Mouse (Mus musculus) heart, embryonic 13.5 days (tissue): ENCODE measurements around the gene Mex3d. TPM values are rescaled to one million over a fixed set of nuclear protein-coding genes. Genes with fewer than 3 reads are reported as not detected.
A peak's percentile ranks its signal among the peaks of the same experiment; 100 is the strongest.

Experiments used
- ATAC-seq: fragments of 200-750 bp; cut with Nextera tagmentation; 2 replicates; pipeline ENCODE4 v1.8.0; 2017; ENCODE audit warnings: moderate TSS enrichment; ENCODE audit not compliant: insufficient number of reproducible peaks, low FRiP score, low TSS enrichment; ENCODE audit errors: extremely low read depth
- H3K27ac ChIP-seq: fragments of 300-500 bp; sonication (generic); replicated peaks from 2 replicates; pipeline ENCODE4 v1.5.1; 2015; ENCODE audit warnings: moderate library complexity, mild to moderate bottlenecking, inconsistent platforms
- H3K27me3 ChIP-seq: fragments of 300-500 bp; sonication (generic); replicated peaks from 2 replicates; pipeline ENCODE4 v1.6.1; 2015; ENCODE audit warnings: mild to moderate bottlenecking, inconsistent platforms
- H3K36me3 ChIP-seq: fragments of 300-500 bp; sonication (generic); 2 replicates; pipeline ENCODE4 v1.6.1; 2015; ENCODE audit warnings: mild to moderate bottlenecking, inconsistent platforms
- H3K4me1 ChIP-seq: fragments of 300-500 bp; sonication (generic); 2 replicates; pipeline ENCODE4 v1.6.1; 2015; ENCODE audit warnings: inconsistent platforms
- H3K4me2 ChIP-seq: fragments of 300-500 bp; sonication (generic); 2 replicates; pipeline ENCODE4 v1.6.1; 2015; ENCODE audit warnings: inconsistent platforms, mild to moderate bottlenecking, moderate library complexity
- H3K4me3 ChIP-seq: fragments of 300-500 bp; sonication (generic); 2 replicates; pipeline ENCODE4 v1.5.1; 2015; ENCODE audit warnings: moderate library complexity, mild to moderate bottlenecking, inconsistent platforms
- H3K9ac ChIP-seq: fragments of 300-500 bp; sonication (generic); 2 replicates; pipeline ENCODE4 v1.6.1; 2015; ENCODE audit warnings: inconsistent platforms, mild to moderate bottlenecking, moderate library complexity
- H3K9me3 ChIP-seq: fragments of 300-500 bp; sonication (generic); 2 replicates; pipeline ENCODE4 v1.6.1; 2016; ENCODE audit warnings: inconsistent platforms
- WGBS: fragments of 180-500 bp; shearing (Covaris S2); methylation state at CpG from one replicate; pipeline ENCODE4 v1.1.7; 2015; ENCODE audit warnings: mixed read lengths; 5-methylcytosine and 5-hydroxymethylcytosine counted together
- polyA plus RNA-seq: library from polyadenylated mRNA; unstranded; fragments of >200 nt; fragmentation: Nextera tagmentation; extraction: Ambion mirVana; gene quantifications from 2 replicates; pipeline ENCODE4 v1.2.1, GENCODE M21; 2015

Mex3d gene
- 3.8 and 4.5 TPM in 2 replicates for polyA plus RNA-seq

- 1% methylated on average over 31 of the region's 61 CpGs for WGBS
- peak; percentile 66 for ATAC-seq
- Histone ChIP-seq H3K4me3 (peak within 1 kb of the TSS; percentile 91), H3K36me3 (peaks cover 54% of the 10 kb centered on the region), H3K27ac (peak within 1 kb of the TSS; percentile 88), H3K9me3 (no peaks in the 10 kb centered on the region), H3K4me1 (peaks cover 48% of the 10 kb centered on the region), H3K4me2 (peak within 1 kb of the TSS; percentile 86), H3K27me3 (no peaks in the 10 kb centered on the region), H3K9ac (peak within 1 kb of the TSS; percentile 99)
Observed at GRCm38 (mm10) chr10:80387522-80387959, at the start of gene Mex3d. Gene Mex3d, minus strand, starts transcription at chr10:80387659.

DNA sequence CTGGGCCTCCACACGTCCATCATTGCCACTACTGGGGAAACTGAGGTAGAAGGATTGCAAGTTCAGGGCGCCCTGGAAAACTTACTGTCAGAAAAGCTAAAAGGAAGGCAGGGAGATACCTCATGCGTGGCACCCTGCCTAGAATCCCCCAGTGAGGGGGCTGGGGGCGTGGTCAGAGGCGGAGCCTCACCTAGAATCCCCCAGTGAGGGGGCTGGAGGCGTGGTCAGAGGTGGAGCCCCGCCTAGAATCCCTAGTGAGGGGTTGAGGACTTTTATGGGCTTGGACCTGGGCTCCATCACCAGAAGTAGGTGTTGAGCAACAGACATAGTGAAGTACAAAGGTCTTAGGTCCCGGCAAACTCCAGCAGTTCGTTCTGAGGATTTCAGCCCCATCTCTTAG, 48.8 kb upstream of the Mex3d start:
- H3K4me3 ChIP-seq = peak overlapping the region; percentile 6; the same call in 1 of the 2 replicates
- peaks cover 9% of the 10 kb centered on the region for H3K27me3 ChIP-seq
- H3K27ac ChIP-seq = peak overlapping the region; percentile 45
- H3K4me2 ChIP-seq = peak overlapping the region; percentile 43
- no peak for ATAC-seq
- H3K36me3 ChIP-seq = no peaks in the 10 kb centered on the region
- WGBS = 9% methylated on average over 9 of the region's 9 CpGs
- H3K9me3 ChIP-seq = no peaks in the 10 kb centered on the region
- H3K4me1 ChIP-seq = peaks cover 36% of the 10 kb centered on the region
- H3K9ac ChIP-seq = peak overlapping the region; percentile 52; the same call in 1 of the 2 replicates

DNA sequence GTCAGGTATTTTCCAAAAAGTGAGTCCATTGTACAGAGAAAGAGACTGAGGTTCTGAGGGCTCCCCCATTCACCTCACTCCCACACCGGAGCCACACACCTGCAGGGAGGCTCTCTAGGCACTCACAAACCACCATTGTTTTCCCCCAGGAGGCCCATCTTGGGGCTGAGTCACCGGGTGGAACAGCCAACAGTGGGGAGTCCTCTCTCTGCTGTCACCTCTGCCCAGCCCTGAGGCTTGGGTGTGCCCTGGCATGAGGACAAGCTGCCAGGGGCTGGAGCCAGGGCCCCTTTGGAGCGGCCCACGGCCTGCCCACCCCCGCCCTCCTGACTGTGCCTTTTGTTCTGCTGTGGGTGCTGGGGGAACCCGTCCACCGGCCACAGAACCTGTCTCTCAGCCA, 48.3 kb upstream of the Mex3d start:
- 46% methylated on average over 7 of the region's 7 CpGs for WGBS
- H3K9me3 ChIP-seq = no peaks in the 10 kb centered on the region
- peak overlapping the region; percentile 43 for H3K4me2 ChIP-seq
- H3K9ac ChIP-seq = peak overlapping the region; percentile 52
- peaks cover 5% of the 10 kb centered on the region for H3K36me3 ChIP-seq
- H3K27ac ChIP-seq = peak overlapping the region; percentile 45
- H3K4me3 ChIP-seq = 0 out of 2 replicates have a peak overlapping the region, but pooled peaks have one; percentile 6
- H3K4me1 ChIP-seq = peaks cover 41% of the 10 kb centered on the region
- ATAC-seq = no peak
- peaks cover 9% of the 10 kb centered on the region for H3K27me3 ChIP-seq

- H3K36me3 ChIP-seq = peaks cover 14% of the 10 kb centered on the region
- no peak overlapping the region for H3K4me3 ChIP-seq
- H3K27ac ChIP-seq = no peak overlapping the region
- peak overlapping the region; percentile 92 for H3K4me2 ChIP-seq
- H3K9me3 ChIP-seq = no peaks in the 10 kb centered on the region
- WGBS = 71% methylated on average over 3 of the region's 3 CpGs
- no peak overlapping the region for H3K9ac ChIP-seq
- ATAC-seq = no peak
- H3K27me3 ChIP-seq = peaks cover 9% of the 10 kb centered on the region
- peaks cover 49% of the 10 kb centered on the region for H3K4me1 ChIP-seq
Observed at GRCm38 (mm10) chr10:80434823-80435222, 47.4 kb upstream of the Mex3d start.

DNA sequence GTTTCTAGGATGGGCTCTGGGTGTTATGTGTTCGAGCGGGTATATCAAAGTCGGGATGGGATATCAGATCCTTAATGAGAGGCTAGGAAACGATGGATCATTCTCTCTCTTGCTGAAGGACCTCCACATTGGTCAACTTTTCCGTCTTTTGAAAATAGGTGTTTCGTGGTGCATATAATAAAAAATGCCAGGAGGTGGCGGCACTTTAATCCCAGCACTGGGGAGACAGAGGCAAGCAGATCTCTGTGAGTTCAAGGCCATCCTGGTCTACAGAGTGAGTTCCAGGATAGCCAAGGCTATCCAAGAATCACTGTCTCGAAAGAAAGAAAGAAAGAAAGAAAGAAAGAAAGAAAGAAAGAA, 46.8 kb upstream of the Mex3d start:
- H3K9me3 ChIP-seq = no peaks in the 10 kb centered on the region
- no peak for ATAC-seq
- H3K9ac ChIP-seq = peak overlapping the region; percentile 55; the same call in 1 of the 2 replicates
- peaks cover 9% of the 10 kb centered on the region for H3K27me3 ChIP-seq
- H3K4me2 ChIP-seq = peak overlapping the region; percentile 92
- peaks cover 49% of the 10 kb centered on the region for H3K4me1 ChIP-seq
- WGBS = 9% methylated on average over 8 of the region's 8 CpGs
- 0 out of 2 replicates have a peak overlapping the region, but pooled peaks have one; percentile 25 for H3K27ac ChIP-seq
- peaks cover 20% of the 10 kb centered on the region for H3K36me3 ChIP-seq
- H3K4me3 ChIP-seq = peak overlapping the region; percentile 99

GRCm38 (mm10) chr10:80433513-80434232, 46.2 kb upstream of the Mex3d start, which contains the start of gene Tcf3:
Gene Tcf3, minus strand, starts transcription at chr10:80433647.
- ATAC-seq = peak; percentile 77
- H3K4me3 ChIP-seq = peak within 1 kb of the TSS; percentile 99
- WGBS = under 1% methylated on average over 47 of the region's 61 CpGs

DNA sequence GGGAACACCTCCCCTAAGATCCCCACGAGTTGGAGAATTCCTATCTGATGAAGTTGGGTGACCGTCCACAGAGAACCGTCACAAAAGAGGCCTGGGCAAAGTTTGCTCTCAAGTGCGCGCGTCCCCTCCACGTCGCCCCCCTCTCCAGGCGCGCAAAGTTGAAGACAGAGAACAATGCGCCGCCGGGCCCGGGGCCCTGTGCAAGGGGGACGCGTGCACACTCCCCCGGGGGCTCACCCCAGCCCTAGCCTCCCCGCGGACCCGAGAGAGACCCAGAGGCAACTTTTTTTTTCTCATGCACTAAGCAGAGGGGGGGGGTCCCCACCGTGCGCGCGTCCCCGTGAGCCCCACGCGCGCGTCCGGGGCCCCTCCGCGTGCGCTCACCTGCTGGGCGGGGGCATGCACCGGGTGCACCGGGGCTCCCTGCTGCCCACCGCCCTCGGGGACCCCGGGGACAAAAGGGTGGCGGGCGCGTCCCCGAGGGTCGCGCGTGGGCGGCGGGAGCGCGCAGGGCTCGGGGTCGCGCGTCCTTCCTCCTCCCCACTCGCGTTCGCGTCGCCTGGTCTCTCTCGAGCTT, 45.6 kb upstream of the Mex3d start:
- Histone ChIP-seq H3K4me3 (peak overlapping the region; percentile 99), H3K9me3 (no peaks in the 10 kb centered on the region), H3K27ac (peak overlapping the region; percentile 92), H3K4me2 (peak overlapping the region; percentile 92), H3K27me3 (peaks cover 2% of the 10 kb centered on the region), H3K9ac (peak overlapping the region; percentile 100), H3K4me1 (peaks cover 49% of the 10 kb centered on the region), H3K36me3 (peaks cover 32% of the 10 kb centered on the region)
- under 1% methylated on average over 53 of the region's 60 CpGs for WGBS
- peak; percentile 6; the same call in 1 of the 2 replicates for ATAC-seq

More at GRCm38 (mm10) chr10:80433513-80434232, 46.2 kb upstream of the Mex3d start, which contains the start of gene Tcf3:
- Histone ChIP-seq H3K36me3 (peaks cover 26% of the 10 kb centered on the region), H3K9me3 (no peaks in the 10 kb centered on the region), H3K27ac (peak within 1 kb of the TSS; percentile 92), H3K9ac (peak within 1 kb of the TSS; percentile 100), H3K27me3 (peaks cover 8% of the 10 kb centered on the region), H3K4me1 (peaks cover 49% of the 10 kb centered on the region), H3K4me2 (peak within 1 kb of the TSS; percentile 92)

DNA sequence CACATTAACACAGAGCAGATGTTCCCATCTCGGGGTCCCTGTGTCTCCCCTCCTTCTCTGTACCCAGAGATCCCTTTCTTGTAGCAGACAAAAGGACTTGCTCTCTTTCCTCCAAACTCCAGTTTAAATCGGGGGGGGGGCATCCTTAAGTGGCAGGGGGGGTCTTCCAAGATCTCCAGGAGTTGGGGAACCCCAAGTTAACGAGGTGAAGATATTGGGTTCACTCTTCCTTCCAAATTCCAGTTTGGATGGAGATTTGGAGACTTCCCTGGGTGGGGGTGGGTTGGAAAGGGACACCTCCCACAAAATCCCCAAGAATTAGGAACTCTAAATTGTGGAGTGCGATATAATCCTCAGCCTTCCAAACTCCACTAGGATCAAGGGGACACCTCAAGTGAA, 44.9 kb upstream of the Mex3d start:
- Histone ChIP-seq H3K4me3 (peak overlapping the region; percentile 99), H3K9me3 (no peaks in the 10 kb centered on the region), H3K27me3 (no peaks in the 10 kb centered on the region; the same call in 1 of the 2 replicates), H3K4me2 (peak overlapping the region; percentile 92), H3K27ac (peak overlapping the region; percentile 92), H3K9ac (peak overlapping the region; percentile 100), H3K36me3 (peaks cover 39% of the 10 kb centered on the region), H3K4me1 (peaks cover 49% of the 10 kb centered on the region)
- ATAC-seq = no peak
- WGBS = under 1% methylated on average over 4 of the region's 4 CpGs

- 29% methylated on average over 16 of the region's 16 CpGs for WGBS
- H3K4me1 ChIP-seq = peaks cover 49% of the 10 kb centered on the region
Observed at GRCm38 (mm10) chr10:80431570-80432386, 44.3 kb upstream of the Mex3d start.

DNA sequence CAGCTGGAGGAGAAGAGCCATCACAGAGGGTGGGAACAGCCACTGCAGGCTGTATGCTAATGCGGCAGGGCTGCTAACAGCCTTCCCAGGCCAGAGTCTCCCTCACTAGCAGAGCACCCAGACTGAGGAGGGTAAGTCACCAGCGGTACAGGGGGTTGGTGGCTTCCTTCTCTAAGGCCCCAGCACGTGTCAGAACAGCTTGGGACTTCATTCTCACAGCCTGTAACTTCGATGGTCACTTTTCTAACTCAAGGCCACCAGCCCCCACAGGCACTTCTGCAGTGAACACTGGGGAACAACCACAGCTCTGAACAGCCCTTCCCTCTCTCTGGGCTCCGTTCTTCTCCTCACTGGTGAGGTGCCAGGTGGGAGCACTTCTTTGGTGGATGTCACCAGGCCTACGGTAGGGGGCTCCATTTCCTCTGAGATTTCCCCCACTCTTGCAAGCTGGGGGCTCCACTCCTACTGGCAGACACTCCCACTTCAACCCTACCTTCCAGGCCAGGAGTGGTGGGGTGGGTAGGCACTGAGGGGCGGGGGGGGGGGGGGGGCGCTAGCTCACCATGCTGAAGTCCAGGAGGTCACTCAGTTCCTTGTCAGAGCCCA, 43.0 kb upstream of the Mex3d start:
- peak overlapping the region; percentile 100 for H3K9ac ChIP-seq
- H3K4me1 ChIP-seq = peaks cover 36% of the 10 kb centered on the region
- H3K4me3 ChIP-seq = no peak overlapping the region
- H3K27me3 ChIP-seq = no peaks in the 10 kb centered on the region
- no peak overlapping the region for H3K4me2 ChIP-seq
- WGBS = 67% methylated on average over 8 of the region's 8 CpGs
- no peak overlapping the region for H3K27ac ChIP-seq
- 0 out of 2 replicates have a peak, but pooled peaks cover under 1% of the 10 kb centered on the region for H3K9me3 ChIP-seq
- peaks cover 58% of the 10 kb centered on the region for H3K36me3 ChIP-seq
- ATAC-seq = no peak

More at GRCm38 (mm10) chr10:80431570-80432386, 44.3 kb upstream of the Mex3d start:
- ATAC-seq = no peak
- H3K4me2 ChIP-seq = peak overlapping the region; percentile 92
- H3K27me3 ChIP-seq = no peaks in the 10 kb centered on the region; the same call in 1 of the 2 replicates
- H3K9ac ChIP-seq = peak overlapping the region; percentile 100
- H3K9me3 ChIP-seq = no peaks in the 10 kb centered on the region
- H3K27ac ChIP-seq = peak overlapping the region; percentile 92
- peak overlapping the region; percentile 99 for H3K4me3 ChIP-seq
- H3K36me3 ChIP-seq = peaks cover 45% of the 10 kb centered on the region
